Mouse (Mus musculus): Measurements from ENCODE around the gene Nudt17.

GRCm38 (mm10) chr3:96700376-96700775, 8.0 kb downstream of the Nudt17 start:
- TF ChIP-seq CTCF (IDR thresholded peaks at IDR 0.05; ENCODE audit: insufficient read depth, low read length), result no peak
- no peak for TF ChIP-seq POLR2A (IDR thresholded peaks at IDR 0.05; ENCODE audit: borderline replicate concordance, extremely low read depth, low read depth, low read length)

Measured in lung, adult 2 months (tissue).